Mouse (Mus musculus): ENCODE measurements around the gene Scand1. TPM values are rescaled to one million over a fixed set of nuclear protein-coding genes. Genes with fewer than 3 reads are reported as not detected.

Gene Scand1
- total and polyA plus RNA-seq, 3 experiments = 37.4 to 75.6 TPM; not detected in 1

GRCm38 (mm10) chr2:156267636-156268035 lies 44.9 kb downstream of the Scand1 start:
- Histone ChIP-seq H3K27me3 (ENCODE audit: control insufficient read depth in 1 of 2, insufficient read depth in 2 of 2, low read length in 2 of 2) (no peaks in the 10 kb centered on the region), H3K4me1 (ENCODE audit: control insufficient read depth in 1 of 2, insufficient read depth in 2 of 2, low read length in 2 of 2) (peaks cover 2 to 7% of the 10 kb centered on the region in 2 experiments; a peak in 3 of 4 replicates), H3K9me3 (replicated peaks; ENCODE audit: insufficient read depth, low read length) (no peaks in the 10 kb centered on the region), H3K36me3 (ENCODE audit: control insufficient read depth in 1 of 2, insufficient read depth in 2 of 2, low read length in 2 of 2) (peaks cover 4% of the 10 kb centered on the region in 2 experiments), H3K9ac (ENCODE audit: control insufficient read depth, low read depth, low read length, poor library complexity, severe bottlenecking) (no peak overlapping the region), H3K27ac (ENCODE audit: control insufficient read depth, low read depth, low read length) (no peak overlapping the region), H3K79me2 (ENCODE audit: control insufficient read depth, insufficient read depth, low read length, poor library complexity) (no peaks in the 10 kb centered on the region), H3K4me3 (ENCODE audit: control insufficient read depth in 1 of 2, insufficient read depth in 1 of 2, low read depth in 2 of 2, low read length in 2 of 2) (no peak overlapping the region)
- no peak for DNase-seq (ENCODE audit: low read depth, low spot score)
- no peak for TF ChIP-seq NELFE (IDR thresholded peaks at IDR 0.05; ENCODE audit: low read depth, low read length)
- TF ChIP-seq CHD2 (IDR thresholded peaks at IDR 0.05; ENCODE audit: low read length) = no peak
- no peak for TF ChIP-seq GABPA (IDR thresholded peaks at IDR 0.05; ENCODE audit: low read depth, low read length)
- no peak for TF ChIP-seq JUND (IDR thresholded peaks at IDR 0.05; ENCODE audit: low read depth, low read length)
- no peak for TF ChIP-seq RAD21 (IDR thresholded peaks at IDR 0.05; ENCODE audit: low read depth, low read length)
- no peak for TF ChIP-seq MYC (IDR thresholded peaks at IDR 0.05; ENCODE audit: low read depth, low read length)
- no peak for TF ChIP-seq NRF1 (IDR thresholded peaks at IDR 0.05; ENCODE audit: insufficient read depth, low read depth, low read length, poor library complexity, severe bottlenecking)

GRCm38 (mm10) chr2:156263204-156263893 lies 49.2 kb downstream of the Scand1 start:
- H3K27me3 ChIP-seq (ENCODE audit: control insufficient read depth in 1 of 2, insufficient read depth in 2 of 2, low read length in 2 of 2) = no peaks in the 10 kb centered on the region
- H3K4me1 ChIP-seq (ENCODE audit: control insufficient read depth in 1 of 2, insufficient read depth in 2 of 2, low read length in 2 of 2) = peaks cover 2 to 7% of the 10 kb centered on the region in 2 experiments; a peak in 3 of 4 replicates
- no peaks in the 10 kb centered on the region for H3K9me3 ChIP-seq (replicated peaks; ENCODE audit: insufficient read depth, low read length)
- no peak overlapping the region for H3K4me3 ChIP-seq (ENCODE audit: control insufficient read depth in 1 of 2, insufficient read depth in 1 of 2, low read depth in 2 of 2, low read length in 2 of 2)
- peaks cover 2 to 4% of the 10 kb centered on the region in 2 experiments for H3K36me3 ChIP-seq (ENCODE audit: control insufficient read depth in 1 of 2, insufficient read depth in 2 of 2, low read length in 2 of 2)
- no peak overlapping the region for H3K27ac ChIP-seq (ENCODE audit: control insufficient read depth, low read depth, low read length)
- H3K79me2 ChIP-seq (ENCODE audit: control insufficient read depth, insufficient read depth, low read length, poor library complexity) = no peaks in the 10 kb centered on the region
- peak; percentile 49 for DNase-seq (ENCODE audit: low read depth, low spot score)
- no peak overlapping the region for H3K9ac ChIP-seq (ENCODE audit: control insufficient read depth, low read depth, low read length, poor library complexity, severe bottlenecking)
- TF ChIP-seq EP300 (IDR thresholded peaks at IDR 0.05; ENCODE audit: low read depth in 1 of 2, low read length in 2 of 2) (peak in 1 of 2 experiments; percentile 14; a peak in 1 of 4 replicates), E2F4 (IDR thresholded peaks at IDR 0.05; ENCODE audit: borderline replicate concordance, low read depth, low read length) (no peak), ZNF384 (IDR thresholded peaks at IDR 0.05; ENCODE audit: low read depth, low read length) (0 out of 2 replicates have a peak, but pooled peaks have one; percentile 36), RCOR1 (IDR thresholded peaks at IDR 0.05; ENCODE audit: low read depth, low read length) (peak; percentile 37; the same call in 1 of the 2 replicates)

Other genes starting within 250 kb of the Scand1 start
- 5.0 and 5.5 TPM in 2 replicates for gene Spag4, start 247.5 kb downstream of the Scand1 start, total RNA-seq (2012; rRNA removed)
- 10 to 100 TPM in 1 of 2 experiments, not detected in 1; 10.9 TPM for gene Spag4, start 247.5 kb downstream of the Scand1 start, polyA plus RNA-seq (2012; ENCODE audit: insufficient read depth in 1 of 2, insufficient read length in 2 of 2, low read depth in 1 of 2, low replicate concordance in 2 of 2, missing spikeins in 1 of 2)
- 22.5 and 32.0 TPM in 2 replicates for gene Cpne1, start 200.7 kb downstream of the Scand1 start, total RNA-seq (2012; rRNA removed)
- gene Cpne1, start 200.7 kb downstream of the Scand1 start, polyA plus RNA-seq (2012; ENCODE audit: insufficient read depth in 1 of 2, insufficient read length in 2 of 2, low read depth in 1 of 2, low replicate concordance in 2 of 2, missing spikeins in 1 of 2) = 10 to 100 TPM in 1 of 2 experiments, not detected in 1; 52.8 TPM
- gene Rbm12, start 200.7 kb downstream of the Scand1 start, total RNA-seq (2012; rRNA removed) = 13.4 and 15.3 TPM in 2 replicates
- gene Rbm12, start 200.7 kb downstream of the Scand1 start, polyA plus RNA-seq (2012; ENCODE audit: insufficient read depth in 1 of 2, insufficient read length in 2 of 2, low read depth in 1 of 2, low replicate concordance in 2 of 2, missing spikeins in 1 of 2) = 10 to 100 TPM; 28.8 to 42.5 TPM
- 27.6 and 32.3 TPM in 2 replicates for gene Gm28036, start 185.6 kb downstream of the Scand1 start, total RNA-seq (2012; rRNA removed)
- 10 to 100 TPM in 1 of 2 experiments, not detected in 1; 20.4 TPM for gene Gm28036, start 185.6 kb downstream of the Scand1 start, polyA plus RNA-seq (2012; ENCODE audit: insufficient read depth in 1 of 2, insufficient read length in 2 of 2, low read depth in 1 of 2, low replicate concordance in 2 of 2, missing spikeins in 1 of 2)
- gene Romo1, start 168.7 kb downstream of the Scand1 start, total RNA-seq (2012; rRNA removed) = 392 and 402 TPM in 2 replicates
- 100 to 1,000 TPM in 1 of 2 experiments, not detected in 1; 554 TPM for gene Romo1, start 168.7 kb downstream of the Scand1 start, polyA plus RNA-seq (2012; ENCODE audit: insufficient read depth in 1 of 2, insufficient read length in 2 of 2, low read depth in 1 of 2, low replicate concordance in 2 of 2, missing spikeins in 1 of 2)
- 79.6 and 83.9 TPM in 2 replicates for gene Nfs1, start 168.5 kb downstream of the Scand1 start, total RNA-seq (2012; rRNA removed)
- 10 to 100 TPM in 1 of 2 experiments, not detected in 1; 64.5 TPM for gene Nfs1, start 168.5 kb downstream of the Scand1 start, polyA plus RNA-seq (2012; ENCODE audit: insufficient read depth in 1 of 2, insufficient read length in 2 of 2, low read depth in 1 of 2, low replicate concordance in 2 of 2, missing spikeins in 1 of 2)
- 212 and 228 TPM in 2 replicates for gene Rbm39, start 132.5 kb downstream of the Scand1 start, total RNA-seq (2012; rRNA removed)
- gene Rbm39, start 132.5 kb downstream of the Scand1 start, polyA plus RNA-seq (2012; ENCODE audit: insufficient read depth in 1 of 2, insufficient read length in 2 of 2, low read depth in 1 of 2, low replicate concordance in 2 of 2, missing spikeins in 1 of 2) = 1,000 to 10,000 TPM in 1 of 2 experiments, 100 to 1,000 TPM in 1; 248 to 1,530 TPM
- gene Phf20, start 116.2 kb downstream of the Scand1 start, total RNA-seq (2012; rRNA removed) = 11.7 and 13.2 TPM in 2 replicates
- 10 to 100 TPM in 1 of 2 experiments, not detected in 1; 16.9 TPM for gene Phf20, start 116.2 kb downstream of the Scand1 start, polyA plus RNA-seq (2012; ENCODE audit: insufficient read depth in 1 of 2, insufficient read length in 2 of 2, low read depth in 1 of 2, low replicate concordance in 2 of 2, missing spikeins in 1 of 2)
- 1.2 and 1.8 TPM in 2 replicates for gene Cnbd2, start 405 bp downstream of the Scand1 start, total RNA-seq (2012; rRNA removed)
- gene Cnbd2, start 405 bp downstream of the Scand1 start, polyA plus RNA-seq (2012; ENCODE audit: insufficient read depth in 1 of 2, insufficient read length in 2 of 2, low read depth in 1 of 2, low replicate concordance in 2 of 2, missing spikeins in 1 of 2) = 1 to 10 TPM in 1 of 2 experiments, not detected in 1; 4.8 TPM
- gene Epb41l1, start 108.2 kb upstream of the Scand1 start, total RNA-seq (2012; rRNA removed) = 1.5 and 2.9 TPM in 2 replicates
- gene Epb41l1, start 108.2 kb upstream of the Scand1 start, polyA plus RNA-seq (2012; ENCODE audit: insufficient read depth in 1 of 2, insufficient read length in 2 of 2, low read depth in 1 of 2, low replicate concordance in 2 of 2, missing spikeins in 1 of 2) = 1 to 10 TPM in 1 of 2 experiments, not detected in 1; 7.3 TPM
- gene Aar2, start 234.9 kb upstream of the Scand1 start, total RNA-seq (2012; rRNA removed) = 24.2 and 28.2 TPM in 2 replicates
- gene Aar2, start 234.9 kb upstream of the Scand1 start, polyA plus RNA-seq (2012; ENCODE audit: insufficient read depth in 1 of 2, insufficient read length in 2 of 2, low read depth in 1 of 2, low replicate concordance in 2 of 2, missing spikeins in 1 of 2) = 10 to 100 TPM in 1 of 2 experiments, not detected in 1; 34.1 TPM